Mouse (Mus musculus) monocyte, adult 5-6 weeks (primary cell): ENCODE results near the gene Dnah11. TPM values are rescaled to one million over a fixed set of nuclear protein-coding genes. Genes with fewer than 3 reads are reported as not detected.
"Not testable (repeated sequence)": the region's sequence is repeated elsewhere in the genome, so short reads cannot be mapped to it uniquely, and the experiment has no call there.

Experiments
- ATAC-seq: fragments of 153-309, 156-312 bp; replicated peaks from 2 replicates; pipeline ENCODE4 v1.8.0; 2017; ENCODE audit warnings: mild to moderate bottlenecking; ENCODE audit not compliant: low TSS enrichment, insufficient number of reproducible peaks, severe bottlenecking, poor library complexity, low FRiP score
- total RNA-seq: library from RNA; stranded (forward); fragments of 200-1000, 200-491, 200-594 nt; gene quantifications from 3 replicates; pipeline ENCODE4 v1.2.3, GENCODE M21; 2017

The Dnah11 gene
- total RNA-seq, 1 experiment from 2014 or later: 0.38 TPM

DNA sequence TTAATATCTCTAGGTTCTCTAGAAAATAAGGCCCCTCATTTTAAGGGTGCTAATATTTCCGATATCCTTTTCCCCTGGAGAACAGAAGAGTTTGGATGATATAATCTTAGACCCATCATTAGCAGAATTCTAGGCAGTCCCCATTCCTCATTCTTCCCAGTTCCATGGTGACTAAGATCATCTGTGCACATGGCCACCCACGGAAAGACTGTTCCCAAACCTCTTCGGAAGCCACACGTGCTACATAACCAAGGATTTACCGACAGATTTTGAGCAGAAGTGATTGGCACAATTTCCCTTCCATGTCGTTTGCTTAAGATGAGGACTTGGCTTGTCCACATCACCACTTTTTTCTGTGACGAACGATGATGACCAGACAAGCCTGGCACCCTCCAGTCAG is 295.2 kb downstream of the Dnah11 start:
- ATAC-seq: no peak

DNA sequence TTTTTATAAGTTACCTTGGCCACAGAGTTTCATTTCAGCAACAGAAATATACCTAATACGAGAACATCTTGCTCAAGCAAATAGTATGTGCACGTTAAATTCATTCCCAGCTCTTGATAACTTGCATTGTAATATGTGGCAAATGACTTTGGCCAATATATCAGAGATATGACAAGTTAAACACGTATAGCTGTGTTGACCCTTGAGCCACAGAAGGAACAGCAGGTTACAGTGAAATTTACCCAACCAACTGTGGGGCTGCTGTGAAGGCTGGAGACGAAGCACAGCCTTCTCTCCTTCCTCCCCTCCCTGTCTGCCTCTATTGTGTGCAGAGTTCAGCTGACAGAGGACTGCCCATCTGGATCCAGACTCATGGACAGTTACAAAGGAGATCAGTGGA is 297.5 kb downstream of the Dnah11 start:
- ATAC-seq: not testable (repeated sequence)

DNA sequence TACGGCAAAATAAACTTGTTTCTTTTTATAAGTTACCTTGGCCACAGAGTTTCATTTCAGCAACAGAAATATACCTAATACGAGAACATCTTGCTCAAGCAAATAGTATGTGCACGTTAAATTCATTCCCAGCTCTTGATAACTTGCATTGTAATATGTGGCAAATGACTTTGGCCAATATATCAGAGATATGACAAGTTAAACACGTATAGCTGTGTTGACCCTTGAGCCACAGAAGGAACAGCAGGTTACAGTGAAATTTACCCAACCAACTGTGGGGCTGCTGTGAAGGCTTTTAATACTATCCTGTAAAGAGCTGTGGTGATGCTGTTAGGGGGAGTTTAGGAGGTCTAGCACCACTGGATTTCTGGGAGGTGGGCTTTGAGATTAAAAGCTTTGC is 298.0 kb downstream of the Dnah11 start:
- not testable (repeated sequence) for ATAC-seq

DNA sequence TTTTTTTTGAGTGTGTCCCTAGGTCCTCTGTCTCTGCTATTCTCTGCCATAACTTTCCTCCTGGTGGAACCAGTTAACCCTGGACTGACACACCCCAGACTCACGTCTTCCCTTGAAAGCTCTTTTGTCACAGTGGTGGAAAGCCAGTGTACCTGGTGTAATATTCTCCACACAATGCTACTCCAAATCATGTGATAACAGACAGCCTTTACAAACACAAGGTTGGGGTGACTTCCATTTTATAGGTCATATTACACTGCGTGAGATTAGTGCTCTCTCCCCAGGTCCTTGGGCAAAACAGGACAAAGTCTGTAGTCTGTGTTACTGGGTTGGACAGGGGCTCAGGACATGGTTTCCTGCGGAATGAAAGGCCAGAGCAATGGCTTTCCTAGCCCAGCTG is 311.4 kb downstream of the Dnah11 start:
- no peak for ATAC-seq

DNA sequence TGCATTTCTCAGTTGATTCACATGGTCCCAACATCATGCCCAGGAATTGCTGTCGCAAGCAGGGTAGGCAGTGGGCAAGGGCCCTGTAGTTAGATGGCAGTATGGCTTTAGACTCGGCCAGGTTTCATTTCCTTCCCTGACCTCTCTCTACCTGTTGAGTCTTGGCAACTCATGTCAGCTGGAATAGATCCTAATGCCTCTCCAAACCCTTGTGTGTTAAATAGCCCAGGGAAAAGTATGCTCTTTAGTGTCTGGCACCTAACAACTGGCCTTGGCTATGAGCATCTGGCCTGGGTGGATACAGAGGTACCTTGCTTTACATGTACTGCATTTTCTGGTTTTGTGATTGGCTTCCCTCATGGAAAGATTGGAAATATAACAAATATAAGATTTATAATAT is 314.2 kb downstream of the Dnah11 start:
- no peak for ATAC-seq

DNA sequence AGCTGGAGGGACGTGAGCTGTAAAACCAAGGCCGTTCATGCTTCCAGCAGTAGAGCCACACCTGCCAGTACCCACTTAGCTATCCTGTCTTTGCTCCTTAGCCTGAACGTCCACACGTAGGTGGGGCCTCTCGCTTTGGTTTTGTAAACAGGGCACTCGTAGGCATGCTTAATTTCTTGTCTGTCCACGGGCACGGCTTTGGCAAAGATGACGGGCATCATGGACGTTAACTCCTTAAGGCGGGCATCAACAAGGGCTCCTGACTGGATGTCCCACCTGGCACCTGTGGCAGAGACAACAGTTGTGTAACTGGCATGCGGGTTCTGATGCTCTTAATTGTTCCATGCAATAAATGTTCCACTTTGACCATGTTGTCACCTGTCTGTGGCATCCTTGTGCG is 320.5 kb downstream of the Dnah11 start:
- no peak for ATAC-seq

DNA sequence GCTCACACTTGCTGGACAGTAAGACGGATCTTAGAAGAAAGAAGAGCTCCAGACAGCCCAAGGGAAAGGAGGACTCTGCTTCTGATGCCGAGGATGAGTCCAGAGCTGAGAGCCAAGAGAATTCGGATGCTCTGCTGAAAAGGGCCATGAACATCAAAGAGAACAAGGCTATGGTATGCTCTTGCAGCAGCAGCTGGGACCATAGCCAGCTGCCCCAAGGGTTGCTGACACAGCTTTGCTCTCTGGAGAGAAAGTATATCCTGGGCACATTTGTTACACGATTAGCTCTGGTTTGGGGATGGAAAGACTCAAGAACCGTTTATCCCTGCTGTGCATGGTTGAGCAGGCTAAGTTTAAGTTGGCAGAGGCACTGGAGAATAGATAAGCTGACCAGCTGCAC is 326.6 kb downstream of the Dnah11 start:
- ATAC-seq: no peak

DNA sequence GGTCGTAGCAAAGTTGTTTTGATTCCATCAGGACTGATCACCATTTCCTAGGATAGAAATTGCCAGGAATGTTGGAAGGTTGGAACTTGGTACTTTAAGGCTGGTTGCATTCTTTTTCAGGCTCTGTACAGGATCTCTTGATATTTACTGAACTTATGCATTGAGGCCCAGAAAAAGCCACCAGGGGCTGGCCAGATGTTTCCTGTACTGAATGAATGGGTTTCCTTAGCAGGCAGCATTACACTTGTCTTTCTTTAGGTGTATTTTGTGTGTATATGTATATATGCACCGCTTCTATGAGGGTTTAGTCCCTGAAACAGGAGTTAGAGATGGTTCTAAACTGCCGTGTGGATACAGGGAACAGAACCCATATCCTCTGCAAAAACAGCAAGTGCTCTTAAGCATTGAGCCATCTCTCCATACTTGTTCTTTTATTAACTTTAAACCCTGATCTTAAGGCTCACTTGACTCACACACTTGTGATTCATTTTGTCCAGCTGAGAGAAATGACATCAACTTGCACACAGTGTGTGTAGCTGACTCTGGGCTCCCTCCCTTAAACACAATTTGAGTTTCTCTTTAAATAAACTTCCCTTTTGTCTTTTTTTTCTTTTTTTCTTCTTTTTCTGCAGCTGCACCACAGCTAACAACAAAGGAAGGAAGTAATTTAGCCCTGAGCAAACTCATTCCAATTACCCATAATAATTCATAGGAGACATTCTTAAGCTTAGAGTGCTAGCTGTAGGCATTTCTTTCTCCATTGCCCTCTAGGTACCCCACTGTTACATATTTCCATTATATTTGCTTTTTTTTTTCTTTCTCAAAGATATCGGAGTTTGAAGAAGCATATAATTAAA is 330.9 kb downstream of the Dnah11 start:
- no peak for ATAC-seq

DNA sequence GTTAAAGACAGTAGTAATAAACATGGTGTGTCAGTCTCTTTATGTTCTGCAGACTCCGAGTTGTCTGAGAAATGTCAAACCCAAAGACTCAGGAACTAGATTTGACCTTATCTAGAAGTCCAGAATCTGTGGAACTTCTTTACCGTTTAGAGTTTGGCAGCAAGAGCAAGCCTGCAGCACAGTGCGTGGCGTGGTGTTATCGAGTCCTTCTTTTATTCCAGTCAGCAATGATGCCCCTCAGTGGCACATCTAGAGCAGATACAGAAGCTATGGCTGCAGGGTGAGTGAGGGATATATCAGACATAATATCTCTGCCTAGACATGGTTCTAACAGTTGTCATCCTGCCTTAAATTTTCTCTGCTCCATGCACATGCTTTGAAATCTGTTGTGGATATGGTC is 336.2 kb downstream of the Dnah11 start:
- ATAC-seq: no peak

DNA sequence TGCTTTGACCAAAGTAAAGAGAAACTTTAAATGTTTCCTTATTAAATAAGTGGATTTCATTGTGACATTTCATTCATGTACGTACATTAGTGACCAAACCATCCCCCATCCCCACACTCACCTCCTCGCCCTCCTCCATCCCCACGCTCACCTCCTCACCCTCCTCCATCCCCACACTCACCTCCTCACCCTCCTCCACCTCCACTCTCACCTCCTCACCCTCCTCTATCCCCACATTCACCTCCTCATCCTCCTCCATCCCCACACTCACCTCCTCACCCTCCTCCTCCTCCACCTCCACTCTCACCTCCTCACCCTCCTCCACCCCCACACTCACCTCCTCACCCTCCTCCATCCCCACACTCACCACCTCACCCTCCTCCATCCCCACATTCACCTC is 337.6 kb downstream of the Dnah11 start:
- ATAC-seq: peak; percentile 44; the same call in 1 of the 2 replicates

DNA sequence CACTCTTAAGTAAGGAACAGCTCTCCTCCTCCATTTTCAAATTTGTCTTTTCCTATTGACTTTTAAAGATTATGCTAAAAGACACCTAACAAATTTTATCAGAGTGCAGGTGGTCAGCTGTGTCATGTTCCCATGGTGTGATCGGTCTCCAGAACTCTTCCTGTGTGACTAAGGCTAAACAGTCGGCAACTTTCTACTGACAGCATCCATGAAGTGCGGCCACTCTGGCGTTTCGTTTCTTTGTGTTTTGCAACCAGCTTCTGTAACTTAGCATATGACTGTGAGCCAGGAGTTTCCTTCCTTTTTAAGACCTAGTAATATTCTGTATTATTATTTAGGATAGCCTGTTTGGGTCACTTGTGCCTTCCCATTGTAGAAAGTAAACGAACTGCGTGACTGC is 338.0 kb downstream of the Dnah11 start:
- ATAC-seq: no peak

DNA sequence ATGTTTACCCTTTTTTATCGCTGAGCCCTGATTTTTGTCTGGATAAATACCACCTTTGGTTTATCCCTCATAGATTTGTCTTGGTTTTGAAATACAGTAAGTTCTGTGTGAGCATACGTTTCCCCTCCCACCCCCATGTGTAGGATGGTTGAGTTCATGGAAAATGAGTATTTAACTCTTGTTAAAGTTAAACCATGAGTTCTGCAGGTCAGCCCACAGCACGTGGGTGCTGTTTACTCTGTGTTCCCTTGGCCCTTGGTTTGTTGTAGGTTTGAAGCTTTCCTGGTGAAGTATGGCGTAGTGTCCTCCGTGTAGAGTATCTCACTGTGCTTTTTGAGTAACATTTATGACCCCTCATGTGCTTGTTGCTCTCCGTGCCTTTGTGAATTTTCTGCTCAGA is 341.0 kb downstream of the Dnah11 start:
- ATAC-seq: no peak

DNA sequence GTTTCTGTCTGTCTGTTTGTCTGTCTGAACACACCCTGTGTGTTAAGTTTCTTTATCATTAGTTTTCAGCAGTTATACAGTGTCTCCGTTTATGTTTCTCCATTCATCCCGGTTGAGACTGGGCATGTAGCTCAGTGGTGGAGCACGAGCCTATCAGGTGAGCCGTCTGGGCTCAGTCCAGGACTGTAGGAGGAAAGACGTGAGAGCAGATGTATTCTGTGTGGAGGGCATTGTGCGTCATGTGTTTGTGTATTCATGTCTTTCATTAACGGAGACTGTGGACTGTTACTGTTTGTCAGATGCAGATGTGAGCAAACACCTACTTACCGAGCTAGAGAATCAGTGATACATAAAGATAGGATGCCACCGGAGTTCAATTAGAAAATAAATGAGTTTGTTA is 341.8 kb downstream of the Dnah11 start:
- no peak for ATAC-seq

DNA sequence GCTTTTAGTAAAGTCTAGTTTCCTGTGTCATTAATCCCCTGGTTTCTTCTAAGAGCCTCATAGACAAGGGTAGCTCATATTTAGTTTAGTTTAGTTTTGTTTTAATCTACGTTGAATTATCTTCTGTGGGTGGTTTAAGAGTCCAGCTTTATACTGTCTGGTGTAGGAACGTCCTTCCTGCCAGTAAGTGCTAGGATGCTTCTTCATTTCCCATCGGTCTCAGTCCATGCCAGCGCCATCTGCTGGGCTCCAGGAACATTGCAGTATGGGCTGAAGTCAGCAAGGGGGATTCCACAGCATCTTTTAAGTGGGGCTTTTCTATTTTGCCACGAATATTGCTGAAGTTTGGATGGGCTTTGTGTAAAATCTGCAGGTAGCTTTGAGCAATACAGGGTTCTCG is 345.5 kb downstream of the Dnah11 start:
- peak; percentile 89 for ATAC-seq

DNA sequence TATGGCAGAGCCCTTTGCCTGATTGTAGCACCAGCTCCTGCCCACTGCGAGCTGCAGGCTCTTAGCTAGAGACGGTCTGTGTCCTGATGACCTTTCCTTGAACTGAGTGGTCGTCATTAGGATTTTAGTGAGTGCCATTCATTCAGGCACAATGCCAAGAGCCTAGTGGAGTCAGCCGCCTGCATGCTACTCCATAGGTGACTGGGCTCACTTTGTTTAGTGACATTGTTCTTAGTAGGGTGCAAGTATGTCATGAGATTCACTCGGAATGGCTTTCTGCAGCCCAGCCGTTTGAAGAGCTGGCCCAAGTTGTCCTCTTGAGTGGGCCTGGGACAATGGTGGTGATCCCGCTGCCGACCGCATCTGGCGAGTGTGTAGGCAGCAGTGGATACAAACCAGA is 348.4 kb downstream of the Dnah11 start:
- no peak for ATAC-seq

DNA sequence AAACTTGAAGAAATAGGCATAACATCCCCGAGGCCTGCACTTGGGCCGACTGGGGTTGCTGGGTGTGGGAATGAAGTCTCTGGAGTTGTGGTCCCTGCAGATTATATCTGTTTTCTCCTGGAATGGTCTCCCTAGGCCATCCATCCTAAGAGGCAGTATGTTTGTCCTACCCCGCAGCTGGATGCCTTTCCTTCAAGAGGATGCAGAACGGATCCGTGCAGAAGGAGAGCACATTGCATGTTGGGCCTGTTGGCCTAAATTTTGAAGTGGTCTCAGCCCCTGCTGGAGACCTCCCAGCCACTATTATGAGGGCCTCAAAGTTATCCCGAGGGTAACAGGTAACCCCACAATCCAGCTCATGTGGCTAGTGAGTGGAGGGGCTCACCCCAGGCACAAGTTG is 350.2 kb downstream of the Dnah11 start:
- ATAC-seq: no peak

DNA sequence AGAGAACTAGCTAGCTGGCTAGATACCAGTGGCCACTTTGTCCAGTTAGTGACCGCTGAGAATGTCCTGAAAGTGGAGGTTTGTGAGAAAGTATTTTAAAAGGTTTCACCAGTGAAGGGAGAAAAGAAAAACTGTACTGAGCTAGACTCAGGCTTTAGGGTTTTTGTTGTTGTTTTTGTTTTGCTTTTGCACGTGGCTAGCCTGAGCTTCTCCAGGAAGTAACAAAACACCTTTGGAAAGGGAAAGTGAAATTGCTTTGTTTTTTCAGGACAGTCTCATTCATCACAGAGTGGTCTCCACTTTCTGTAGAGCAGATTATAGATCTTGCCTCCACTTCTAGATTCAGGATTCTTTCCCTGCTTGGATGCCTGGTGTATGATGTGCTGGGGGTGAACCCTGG is 353.9 kb downstream of the Dnah11 start:
- ATAC-seq: no peak

DNA sequence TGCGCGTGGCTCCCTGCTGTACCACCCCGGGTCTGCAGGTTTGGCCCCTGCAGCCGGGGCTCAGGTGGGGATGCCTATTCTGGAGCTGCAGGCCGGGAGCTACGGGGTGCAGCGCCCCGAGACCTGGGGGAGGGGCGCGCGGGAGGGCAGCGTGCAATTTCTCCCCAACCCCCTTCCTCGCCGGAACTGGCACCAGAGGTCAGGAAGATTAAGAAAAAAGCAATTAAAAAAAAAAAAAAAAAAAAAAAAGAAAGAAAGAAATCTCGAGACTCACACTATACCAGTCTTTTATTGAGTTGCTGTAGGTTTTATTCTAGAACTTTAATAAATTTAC is 354.8 kb downstream of the Dnah11 start:
- no peak for ATAC-seq

DNA sequence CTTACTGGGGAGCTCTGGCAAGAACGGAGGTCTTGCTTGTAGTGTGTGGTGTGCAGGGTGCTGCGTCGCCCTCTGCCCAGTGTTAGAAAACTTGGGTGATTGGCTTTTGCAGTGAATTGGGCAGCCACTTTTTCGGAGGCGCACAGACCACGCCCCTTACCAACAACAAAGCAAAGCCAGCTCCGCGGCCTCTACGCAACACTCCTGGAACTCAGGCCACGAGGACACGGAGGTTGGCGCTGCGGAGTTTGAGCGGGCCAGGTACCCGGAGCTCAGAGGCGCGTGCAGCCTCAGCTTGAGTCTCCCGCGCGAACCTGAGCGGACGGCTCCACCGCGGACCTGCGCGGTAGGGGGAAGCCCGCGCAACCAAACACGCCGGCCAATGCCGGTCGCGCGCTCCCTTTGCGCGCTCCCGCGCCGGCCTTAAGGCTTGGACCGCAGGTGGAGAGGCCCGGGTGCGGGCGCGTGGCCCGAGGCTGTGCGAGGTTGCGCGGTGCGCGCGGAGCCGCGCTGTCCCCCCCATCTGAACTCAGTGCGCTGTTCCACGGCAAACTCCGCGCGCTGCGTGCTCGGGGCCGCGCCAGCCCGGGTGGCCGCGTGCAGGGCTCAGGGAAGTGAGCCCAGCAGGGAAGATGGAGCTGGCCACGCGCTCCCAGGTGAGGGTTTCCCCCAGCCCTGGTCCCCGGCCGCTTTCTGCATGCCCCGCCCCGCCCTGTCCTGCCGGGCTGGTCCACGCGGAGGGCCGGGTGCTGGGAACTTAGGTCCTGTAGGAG is 355.4 kb downstream of the Dnah11 start:
- peak; percentile 59 for ATAC-seq

DNA sequence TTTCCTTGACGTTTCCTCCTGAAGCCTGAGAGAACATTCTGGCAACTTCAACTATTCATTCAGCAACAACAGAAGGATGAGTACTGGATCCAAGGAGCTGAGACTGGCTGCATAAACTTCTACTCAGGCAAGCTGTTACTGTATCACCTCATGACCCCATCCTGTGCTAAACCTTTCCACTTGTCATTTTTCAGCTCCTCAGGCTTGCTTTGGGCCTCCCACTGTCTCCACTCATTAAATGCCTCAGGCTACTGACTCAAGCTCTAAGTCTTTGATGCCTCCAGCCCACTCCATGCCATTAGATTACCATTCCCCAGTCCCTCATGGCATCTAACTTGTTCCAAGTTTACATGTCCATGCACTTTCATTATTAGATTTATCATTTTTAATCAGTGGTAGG is 356.2 kb downstream of the Dnah11 start:
- no peak for ATAC-seq
